8 mouse cellular contexts compared by ENCODE assay signal in the genomic region with DNA sequence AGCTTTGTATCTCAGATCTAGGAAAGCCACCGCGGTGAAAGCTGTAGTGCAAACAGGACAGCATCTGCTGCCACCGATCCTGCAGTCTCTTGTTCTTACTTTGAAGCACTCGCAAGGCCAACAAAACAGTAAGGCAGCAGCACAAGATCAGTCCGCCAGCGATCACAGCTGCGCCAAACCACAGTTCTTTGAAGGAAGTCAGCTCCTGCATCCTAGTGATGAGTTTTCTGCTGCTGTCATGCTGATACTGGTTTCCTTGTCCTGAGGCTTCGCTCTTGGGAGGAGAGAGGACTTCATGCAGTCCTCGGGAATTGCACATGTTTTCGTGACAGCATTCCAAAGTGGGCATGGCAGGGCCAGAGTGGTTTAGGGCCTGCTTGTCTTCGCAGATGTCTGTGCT. TPM values are rescaled to one million over a fixed set of nuclear protein-coding genes. Genes with fewer than 3 reads are reported as not detected.
DNase-seq lines count a peak whose midpoint lies in the region; ATAC-seq and TF ChIP-seq lines count a peak whose summit lies in the region.

No protein-coding gene starts in this region.

- 0 out of 2 replicates have a peak overlapping the region, but pooled peaks have one; percentile 51 for H3K9ac ChIP-seq in intestine, postnatal 0 days (ENCODE audit: low read depth, low read length)
- H3K9ac ChIP-seq in midbrain, embryonic 12.5 days (replicated peaks) = peak overlapping the region; percentile 64

- no peaks in the 10 kb centered on the region for H3K27me3 ChIP-seq in intestine, postnatal 0 days (replicated peaks; ENCODE audit: control insufficient read depth, insufficient read depth, low read length)
- 0 out of 2 replicates have a peak, but pooled peaks cover 8% of the 10 kb centered on the region for H3K27me3 ChIP-seq in midbrain, embryonic 12.5 days

- peak; percentile 16 for ATAC-seq in CD4-positive, CD25-positive, alpha-beta regulatory T cell, adult 4 months
- ATAC-seq in intestine, postnatal 0 days = no peak
- no peak for ATAC-seq in midbrain, embryonic 12.5 days (ENCODE audit: low FRiP score, low read depth)

- peak; percentile 14 for DNase-seq in gastrocnemius, postnatal 25 days
- no peak for DNase-seq in gastrocnemius, postnatal 14 days
- peak; percentile 70 to 82 for DNase-seq in thymus, postnatal 36 days
- no peak for DNase-seq in frontal cortex, postnatal 10 days (ENCODE audit: low spot score in 2 of 2)

- H3K36me3 ChIP-seq in intestine, postnatal 0 days (ENCODE audit: control insufficient read depth, insufficient read depth) = no peaks in the 10 kb centered on the region
- H3K36me3 ChIP-seq in midbrain, embryonic 12.5 days = no peaks in the 10 kb centered on the region

- intact Hi-C loops in gastrocnemius, postnatal 14 days (cut with DNase I; ENCODE audit: low total_unique reads) = loop anchor here (5.0 to 10.0 kb wide), 2 partner anchors 85 to 158 kb away; no protein-coding TSS in a partner anchor

- WGBS in intestine, postnatal 0 days = 41% methylated on average over 11 of the region's 11 CpGs
- WGBS in midbrain, embryonic 12.5 days = 35% methylated on average over 11 of the region's 11 CpGs

- no peak overlapping the region for H3K27ac ChIP-seq in embryonic fibroblast, embryonic 13.5 days (ENCODE audit: insufficient read depth, low read length)
- no peak overlapping the region for H3K27ac ChIP-seq in intestine, postnatal 0 days (ENCODE audit: low read depth, low read length)
- H3K27ac ChIP-seq in midbrain, embryonic 12.5 days (replicated peaks) = no peak overlapping the region

- no peaks in the 10 kb centered on the region for H3K9me3 ChIP-seq in intestine, postnatal 0 days (ENCODE audit: control insufficient read depth)
- no peaks in the 10 kb centered on the region for H3K9me3 ChIP-seq in midbrain, embryonic 12.5 days

- H3K4me2 ChIP-seq in intestine, postnatal 0 days (replicated peaks; ENCODE audit: low read depth) = peak overlapping the region; percentile 84
- H3K4me2 ChIP-seq in midbrain, embryonic 12.5 days (replicated peaks) = peak overlapping the region; percentile 83

- peak overlapping the region; percentile 31; the same call in 1 of the 2 replicates for H3K4me3 ChIP-seq in embryonic fibroblast, embryonic 13.5 days (ENCODE audit: insufficient read depth, low read length)
- peak overlapping the region; percentile 51; the same call in 1 of the 2 replicates for H3K4me3 ChIP-seq in intestine, postnatal 0 days (ENCODE audit: low read depth, low read length)
- peak overlapping the region; percentile 53 for H3K4me3 ChIP-seq in midbrain, embryonic 12.5 days

- H3K4me1 ChIP-seq in embryonic fibroblast, embryonic 13.5 days (ENCODE audit: control insufficient read depth, insufficient read depth, low read length) = peaks cover 5% of the 10 kb centered on the region; the same call in 1 of the 2 replicates
- H3K4me1 ChIP-seq in intestine, postnatal 0 days (replicated peaks; ENCODE audit: control insufficient read depth, insufficient read depth, low read length) = 0 out of 2 replicates have a peak, but pooled peaks cover 3% of the 10 kb centered on the region
- peaks cover 6% of the 10 kb centered on the region for H3K4me1 ChIP-seq in midbrain, embryonic 12.5 days

- TF ChIP-seq CTCF in embryonic fibroblast, embryonic 13.5 days (IDR thresholded peaks at IDR 0.05; ENCODE audit: borderline replicate concordance, insufficient read depth, low read length) = no peak
- no peak for TF ChIP-seq CTCF in intestine, postnatal 0 days (IDR thresholded peaks at IDR 0.05; ENCODE audit: low read depth)

- no peak for TF ChIP-seq POLR2A in embryonic fibroblast, embryonic 13.5 days (IDR thresholded peaks at IDR 0.05; ENCODE audit: low read depth, low read length)

RNA-seq across cellular contexts. Expression of a gene that starts 17.8 kb away (rescaled TPM):
- total RNA-seq in gastrocnemius, postnatal 25 days (2021) = under 1 TPM; 0.13 to 0.16 TPM
- total RNA-seq in gastrocnemius, postnatal 14 days (2021) = under 1 TPM; 0.10 to 0.20 TPM
- 10 to 100 TPM; 42.9 to 70.0 TPM for polyA plus RNA-seq in CD4-positive, CD25-positive, alpha-beta regulatory T cell, adult 4 months (2017; shearing (Covaris generic))
- polyA plus RNA-seq in embryonic fibroblast, embryonic 13.5 days (2011; ENCODE audit: insufficient read length, low read depth, missing spikeins) = not detected in 2 replicates
- 0.12 and 0.16 TPM in 2 replicates for polyA plus RNA-seq in intestine, postnatal 0 days (2015; fragmentation: Nextera tagmentation; extraction: Ambion mirVana)
- polyA plus RNA-seq in midbrain, embryonic 12.5 days (2016; fragmentation: Nextera tagmentation; extraction: Ambion mirVana) = not detected in 2 replicates

RNA-seq across cellular contexts. Expression of a gene that starts 40.6 kb away (rescaled TPM):
- 1 to 10 TPM; 4.8 to 5.6 TPM for total RNA-seq in gastrocnemius, postnatal 25 days (2021)
- total RNA-seq in gastrocnemius, postnatal 14 days (2021) = 1 to 10 TPM; 6.0 to 6.5 TPM
- 100 to 1,000 TPM; 153 to 175 TPM for polyA plus RNA-seq in CD4-positive, CD25-positive, alpha-beta regulatory T cell, adult 4 months (2017; shearing (Covaris generic))
- not detected in 2 replicates for polyA plus RNA-seq in embryonic fibroblast, embryonic 13.5 days (2011; ENCODE audit: insufficient read length, low read depth, missing spikeins)
- polyA plus RNA-seq in intestine, postnatal 0 days (2015; fragmentation: Nextera tagmentation; extraction: Ambion mirVana) = 67.7 and 75.5 TPM in 2 replicates
- polyA plus RNA-seq in midbrain, embryonic 12.5 days (2016; fragmentation: Nextera tagmentation; extraction: Ambion mirVana) = not detected in 2 replicates

Comparison
In these comparisons a context has a peak if more than half of its experiments do, and no peak if none do; other contexts are left out.
1. DNase-seq: peak in gastrocnemius, postnatal 25 days (single experiment) and thymus, postnatal 36 days (2 of 2); none in gastrocnemius, postnatal 14 days (single experiment) and frontal cortex, postnatal 10 days (0 of 2).
2. RNA of a gene that starts 17.8 kb away (polyA plus RNA-seq): 42.9 to 70.0 TPM in CD4-positive, CD25-positive, alpha-beta regulatory T cell, adult 4 months; 0.12 to 0.16 TPM in intestine, postnatal 0 days, not detected in embryonic fibroblast, embryonic 13.5 days and not detected in midbrain, embryonic 12.5 days; every median in the first group is over 10 times any median in the second.
3. RNA of a gene that starts 40.6 kb away (polyA plus RNA-seq): 153 to 175 TPM in CD4-positive, CD25-positive, alpha-beta regulatory T cell, adult 4 months and 67.7 to 75.5 TPM in intestine, postnatal 0 days; not detected in midbrain, embryonic 12.5 days and not detected in embryonic fibroblast, embryonic 13.5 days; every median in the first group is over 10 times any median in the second.
4. Peak in every context shown above with its lines, with median percentiles within 50 percentile points of each other: H3K4me3 ChIP-seq.